Mouse (Mus musculus) right cerebral cortex, postnatal 36 days (tissue): ENCODE data around the gene Gm29289.
"Not testable (repeated sequence)": the region's sequence is repeated elsewhere in the genome, so short reads cannot be mapped to it uniquely, and the experiment has no call there.

Experiments
- DNase-seq, 2 experiments: peaks; one replicate each; pipeline ENCODE4 v3.0.0; 2022; ENCODE audit warnings: low spot score in 2 of 2, mixed read lengths in 1 of 2

Gene Gm29289

DNA sequence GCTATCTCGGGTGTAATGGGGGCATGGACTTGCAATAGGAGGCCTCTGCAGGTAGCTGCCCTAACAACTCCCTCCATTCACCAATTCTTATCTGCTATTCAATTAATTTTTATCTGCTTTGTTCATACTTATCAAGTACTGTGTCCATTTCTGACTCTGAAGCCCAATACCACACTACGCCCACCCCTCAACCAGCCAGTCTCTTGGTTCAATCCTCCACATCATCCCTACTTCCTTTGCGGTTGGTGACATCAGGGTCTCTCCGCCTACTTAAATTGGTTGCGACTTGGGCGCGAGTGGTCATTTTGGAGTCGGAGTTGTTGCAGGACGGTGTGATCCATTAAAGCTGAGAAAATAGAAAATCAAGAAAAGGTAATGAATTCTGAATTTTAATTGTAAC is at the start of gene Gm29289:
TSS of gene Gm29289 (plus strand) at position 301 of the 400 bp plus-strand sequence.
- not testable (repeated sequence) for DNase-seq

DNA sequence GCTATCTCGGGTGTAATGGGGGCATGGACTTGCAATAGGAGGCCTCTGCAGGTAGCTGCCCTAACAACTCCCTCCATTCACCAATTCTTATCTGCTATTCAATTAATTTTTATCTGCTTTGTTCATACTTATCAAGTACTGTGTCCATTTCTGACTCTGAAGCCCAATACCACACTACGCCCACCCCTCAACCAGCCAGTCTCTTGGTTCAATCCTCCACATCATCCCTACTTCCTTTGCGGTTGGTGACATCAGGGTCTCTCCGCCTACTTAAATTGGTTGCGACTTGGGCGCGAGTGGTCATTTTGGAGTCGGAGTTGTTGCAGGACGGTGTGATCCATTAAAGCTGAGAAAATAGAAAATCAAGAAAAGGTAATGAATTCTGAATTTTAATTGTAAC is 31.7 kb upstream of the Gm29289 start, which contains the start of gene Gm10352:
TSS of gene Gm10352 (plus strand) at position 301 of the 400 bp plus-strand sequence.
- DNase-seq, result not testable (repeated sequence)
